Mouse (Mus musculus): ENCODE measurements around the gene Cdh4.
A peak's percentile ranks its signal among the peaks of the same experiment; 100 is the strongest.

The Cdh4 gene

GRCm38 (mm10) chr2:179539532-179540245, 97.5 kb downstream of the Cdh4 start:
- no peak for DNase-seq

GRCm38 (mm10) chr2:179541096-179541495, 98.9 kb downstream of the Cdh4 start:
- no peak for DNase-seq

- no peak for DNase-seq
Measured at GRCm38 (mm10) chr2:179547627-179548026, 105.4 kb downstream of the Cdh4 start.

- peak; percentile 37 for DNase-seq
Measured at GRCm38 (mm10) chr2:179555928-179556327, 113.7 kb downstream of the Cdh4 start.

- DNase-seq: no peak
Measured at GRCm38 (mm10) chr2:179562350-179562749, 120.1 kb downstream of the Cdh4 start.

- no peak for DNase-seq
Measured at GRCm38 (mm10) chr2:179565611-179566010, 123.4 kb downstream of the Cdh4 start.

- DNase-seq: no peak
Measured at GRCm38 (mm10) chr2:179567886-179568285, 125.7 kb downstream of the Cdh4 start.

- DNase-seq: no peak
Measured at GRCm38 (mm10) chr2:179569171-179569570, 126.9 kb downstream of the Cdh4 start.

- DNase-seq: no peak
Measured at GRCm38 (mm10) chr2:179571175-179571769, 129.0 kb downstream of the Cdh4 start.

GRCm38 (mm10) chr2:179573331-179573730, 131.1 kb downstream of the Cdh4 start:
- no peak for DNase-seq

- no peak for DNase-seq
Measured at GRCm38 (mm10) chr2:179573786-179574185, 131.6 kb downstream of the Cdh4 start.

GRCm38 (mm10) chr2:179575585-179575984, 133.4 kb downstream of the Cdh4 start:
- DNase-seq: no peak

GRCm38 (mm10) chr2:179576221-179576620, 134.0 kb downstream of the Cdh4 start:
- DNase-seq: no peak

- DNase-seq: no peak
Measured at GRCm38 (mm10) chr2:179578329-179578728, 136.1 kb downstream of the Cdh4 start.

GRCm38 (mm10) chr2:179578842-179579241, 136.6 kb downstream of the Cdh4 start:
- no peak for DNase-seq

- DNase-seq: no peak
Measured at GRCm38 (mm10) chr2:179580415-179580814, 138.2 kb downstream of the Cdh4 start.

GRCm38 (mm10) chr2:179581058-179581457, 138.8 kb downstream of the Cdh4 start:
- no peak for DNase-seq

GRCm38 (mm10) chr2:179582966-179583365, 140.7 kb downstream of the Cdh4 start:
- no peak for DNase-seq

- DNase-seq: no peak
Measured at GRCm38 (mm10) chr2:179584672-179585071, 142.4 kb downstream of the Cdh4 start.

- peak; percentile 48 for DNase-seq
Measured at GRCm38 (mm10) chr2:179586436-179586835, 144.2 kb downstream of the Cdh4 start.

GRCm38 (mm10) chr2:179587069-179587468, 144.8 kb downstream of the Cdh4 start:
- no peak for DNase-seq

GRCm38 (mm10) chr2:179591661-179592060, 149.4 kb downstream of the Cdh4 start:
- DNase-seq: no peak

GRCm38 (mm10) chr2:179595013-179595412, 152.8 kb downstream of the Cdh4 start:
- DNase-seq: no peak

- peak; percentile 36 for DNase-seq
Measured at GRCm38 (mm10) chr2:179598886-179599285, 156.7 kb downstream of the Cdh4 start.

- DNase-seq: no peak
Measured at GRCm38 (mm10) chr2:179599886-179600285, 157.7 kb downstream of the Cdh4 start.
